Mouse (Mus musculus): Measurements from ENCODE around the gene Fam206a.

The Fam206a gene

DNA sequence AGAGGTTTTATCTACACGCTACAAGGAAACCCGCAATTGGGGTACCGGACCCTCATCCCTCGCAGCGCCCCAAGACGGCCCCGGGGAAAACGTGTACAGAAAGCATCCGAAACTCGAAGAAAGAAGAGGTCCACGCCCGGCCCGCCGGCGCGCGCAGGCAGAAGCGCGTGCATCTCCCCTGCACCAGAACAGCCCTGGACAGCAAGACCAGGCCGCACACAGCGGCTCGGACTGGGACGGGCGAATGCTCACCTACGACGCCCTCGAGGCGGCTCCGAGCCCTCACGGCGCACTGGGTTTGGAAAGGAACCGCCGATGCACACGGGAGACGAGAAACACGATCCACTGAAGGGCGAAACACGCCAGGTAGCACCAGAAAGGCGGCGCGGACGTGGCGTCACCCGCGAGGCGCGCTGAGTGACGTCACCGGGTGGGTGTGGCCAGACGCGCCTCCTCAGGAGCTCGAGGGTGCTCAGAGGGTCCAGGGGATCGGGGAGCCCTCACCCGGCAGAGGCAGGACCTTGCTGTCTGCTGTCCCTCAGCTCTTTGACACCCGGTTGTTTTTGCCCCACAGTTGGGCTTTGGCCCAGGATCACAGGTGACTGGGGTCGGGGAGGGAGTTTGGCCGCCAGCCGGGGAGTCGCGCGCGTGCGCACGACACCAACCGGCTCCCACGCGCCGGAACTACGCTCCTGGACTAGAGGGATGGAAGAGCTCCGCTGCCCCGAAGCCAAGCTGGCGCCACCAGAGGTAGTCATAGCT, at the start of gene Fam206a, which contains the start of gene Elp1:
Fam206a (plus strand) TSS at position 439 of the 762 bp plus-strand sequence.
Elp1 (minus strand) TSS at position 425 of the 762 bp plus-strand sequence.
- peak; percentile 98 for DNase-seq (ENCODE audit: extremely low read depth, insufficient read length, low spot score)

DNA sequence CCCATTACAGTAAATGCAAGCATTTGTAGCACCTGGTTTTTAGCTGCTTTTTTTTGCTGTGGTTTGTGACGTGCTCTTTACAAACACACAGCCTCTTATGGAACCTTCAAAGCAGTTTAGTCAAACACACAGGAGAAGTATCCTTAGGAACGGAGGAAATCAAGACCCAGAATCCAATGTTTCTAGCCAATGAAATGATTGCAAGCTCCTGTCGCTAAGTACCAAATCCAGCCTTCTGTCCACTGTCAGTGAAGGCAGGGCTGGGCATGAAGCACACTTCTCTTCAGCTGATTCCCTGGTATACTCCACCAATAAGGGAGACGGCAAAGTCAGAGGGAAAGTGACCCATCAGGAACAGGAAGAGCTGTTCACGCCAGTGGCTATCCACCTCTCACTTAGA, 46.1 kb upstream of the Fam206a start:
- no peak for DNase-seq (ENCODE audit: extremely low read depth, insufficient read length, low spot score)

DNA sequence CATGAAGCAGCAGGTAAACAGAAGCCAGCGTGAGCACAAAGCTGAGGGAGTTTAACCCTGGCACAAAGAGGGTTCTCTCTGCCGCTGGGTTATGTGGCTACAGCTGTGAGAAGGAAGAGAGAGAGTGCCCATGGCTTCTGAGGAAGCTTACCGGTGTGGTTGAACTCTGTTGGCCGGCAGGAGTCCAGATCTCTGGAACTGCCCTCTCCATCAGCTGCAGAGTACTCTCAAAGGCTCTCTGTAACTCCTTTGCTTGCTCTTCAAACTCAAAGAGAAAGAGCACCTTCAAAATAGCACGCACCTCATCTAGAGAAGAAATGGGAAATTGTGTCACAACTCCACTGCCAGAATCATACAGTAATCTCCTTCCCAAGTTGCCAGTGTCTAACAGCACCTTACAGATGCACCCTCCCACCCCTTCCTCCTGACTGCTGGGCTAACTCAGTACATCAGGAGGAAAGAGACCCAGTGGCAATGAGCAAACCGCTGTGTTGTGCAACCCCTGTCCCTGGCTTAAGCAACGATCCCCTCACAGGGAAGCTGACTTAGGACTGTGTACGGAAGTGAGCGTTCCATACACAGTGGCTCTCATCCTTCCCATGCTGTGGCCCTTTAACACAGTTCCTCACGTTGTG, 45.1 kb upstream of the Fam206a start:
- no peak for DNase-seq (ENCODE audit: extremely low read depth, insufficient read length, low spot score)

DNA sequence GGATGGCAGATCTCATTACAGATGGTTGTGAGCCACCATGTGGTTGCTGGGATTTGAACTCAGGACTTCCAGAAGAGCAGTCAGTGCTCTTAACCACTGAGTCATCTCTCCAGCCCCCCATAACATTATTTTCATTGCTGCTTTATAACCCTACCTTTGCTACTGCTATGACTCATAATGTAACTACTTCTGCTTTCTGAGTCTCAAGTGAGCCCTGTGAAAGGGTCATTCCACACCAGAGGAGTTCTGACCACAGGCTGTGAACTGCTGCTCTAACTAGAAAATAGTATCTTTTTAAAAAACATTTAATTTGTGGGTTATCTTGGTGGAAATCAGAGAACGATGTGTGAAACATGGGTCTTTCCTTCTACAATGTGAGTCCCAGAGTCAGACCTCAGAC, 44.5 kb upstream of the Fam206a start:
- no peak for DNase-seq (ENCODE audit: extremely low read depth, insufficient read length, low spot score)

DNA sequence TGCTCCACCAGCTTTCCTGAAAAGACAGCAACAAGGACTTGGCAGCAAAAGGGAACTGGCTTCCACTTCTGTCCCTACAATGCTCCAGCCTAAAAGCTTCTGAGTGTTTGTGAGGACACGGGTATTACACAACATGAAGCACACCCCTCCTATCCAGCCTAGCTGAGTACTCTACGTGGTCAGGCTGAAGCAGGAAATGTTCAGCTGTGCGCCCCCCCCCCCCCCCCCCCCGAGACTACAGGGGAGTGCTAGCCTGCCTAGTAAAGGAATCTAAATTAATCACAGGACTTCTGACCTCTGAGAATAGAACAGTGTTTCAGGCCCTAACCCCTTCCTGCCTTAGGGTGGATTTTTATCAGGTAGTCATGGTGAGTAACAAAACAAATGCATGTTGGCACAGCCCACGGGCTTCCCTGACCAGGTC, 34.3 kb upstream of the Fam206a start:
- DNase-seq (ENCODE audit: extremely low read depth, insufficient read length, low spot score) = no peak

DNA sequence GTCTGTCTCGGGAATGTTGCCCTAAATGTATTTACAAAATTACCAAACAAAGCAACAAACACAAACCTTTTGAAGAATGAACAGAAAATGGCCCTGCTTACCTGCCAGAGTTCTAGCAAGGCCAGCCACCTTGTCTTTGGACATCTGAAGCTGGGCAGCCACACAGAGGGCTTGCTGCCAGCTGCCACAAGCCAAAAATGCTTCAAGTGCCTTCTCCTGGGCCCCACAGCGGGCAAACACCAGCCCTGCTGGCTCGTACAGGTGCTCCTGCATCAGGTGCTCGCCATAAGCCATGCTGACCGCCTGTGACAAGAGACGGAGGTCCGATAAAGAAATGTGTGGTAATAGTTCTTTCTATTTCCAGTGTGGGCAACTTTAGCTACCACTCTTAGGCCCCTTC, 33.2 kb upstream of the Fam206a start:
- no peak for DNase-seq (ENCODE audit: extremely low read depth, insufficient read length, low spot score)

DNA sequence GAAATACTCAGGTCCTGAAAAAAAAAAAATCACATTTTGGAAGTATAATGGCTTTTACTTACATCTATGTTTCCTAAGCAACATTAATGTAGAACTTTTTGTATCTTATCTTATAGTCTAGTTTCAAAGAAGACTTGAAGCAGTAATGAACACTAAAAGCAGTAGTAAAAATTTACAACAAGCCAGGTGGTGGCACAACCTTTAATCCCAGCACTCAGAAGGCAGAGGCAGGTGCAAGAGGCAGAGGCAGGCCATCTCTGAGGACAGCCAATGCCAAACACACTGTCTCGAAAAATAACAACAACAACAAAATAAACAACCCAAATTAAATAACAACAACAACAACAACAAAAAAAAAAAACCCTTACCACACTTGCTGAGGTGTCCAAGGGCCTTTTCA, 31.1 kb upstream of the Fam206a start:
- DNase-seq (ENCODE audit: extremely low read depth, insufficient read length, low spot score) = no peak

DNA sequence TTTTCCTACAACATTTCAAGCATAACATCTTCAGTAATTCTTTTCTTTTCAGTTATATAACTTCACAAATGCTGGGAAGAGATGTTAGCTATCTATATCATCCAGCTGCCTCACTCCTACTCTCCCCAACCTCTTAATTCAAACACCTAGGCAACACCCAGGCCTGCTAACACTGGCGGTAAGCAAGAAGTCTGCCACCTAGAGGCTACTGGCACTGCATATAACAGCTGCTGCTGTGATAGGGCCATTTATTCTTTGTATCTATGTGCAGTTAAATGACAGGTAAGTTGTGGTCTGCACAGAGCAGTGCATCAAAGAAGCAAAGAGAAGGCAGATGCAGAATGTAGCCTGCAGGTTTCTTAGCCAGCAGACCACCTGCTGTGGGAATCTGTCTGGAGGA, 10.8 kb upstream of the Fam206a start:
- DNase-seq (ENCODE audit: extremely low read depth, insufficient read length, low spot score) = no peak

DNA sequence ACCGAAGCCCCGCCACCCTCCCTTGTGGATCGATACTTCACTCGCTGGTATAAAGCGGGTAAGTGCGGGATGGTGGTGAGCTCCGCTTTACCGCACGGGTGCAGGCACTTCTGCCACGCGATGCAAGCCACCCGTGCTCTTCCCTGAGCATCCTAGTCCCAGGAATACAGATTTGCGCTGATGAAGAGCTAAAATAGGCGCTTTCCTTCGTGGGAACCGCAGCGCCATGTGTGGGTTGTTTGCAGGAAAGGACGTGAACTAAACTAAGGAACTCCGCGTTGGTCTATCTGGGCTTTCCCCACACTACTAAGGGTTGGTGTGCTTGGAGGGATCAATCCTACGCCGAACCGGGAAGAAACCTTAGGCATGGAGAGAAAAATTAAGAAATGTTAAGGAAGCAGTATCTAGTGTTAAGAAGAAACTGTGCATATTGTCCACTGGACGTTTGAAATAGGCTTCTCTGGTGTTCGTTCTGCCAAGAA, 565 bp downstream of the Fam206a start:
- no peak for DNase-seq (ENCODE audit: extremely low read depth, insufficient read length, low spot score)

DNA sequence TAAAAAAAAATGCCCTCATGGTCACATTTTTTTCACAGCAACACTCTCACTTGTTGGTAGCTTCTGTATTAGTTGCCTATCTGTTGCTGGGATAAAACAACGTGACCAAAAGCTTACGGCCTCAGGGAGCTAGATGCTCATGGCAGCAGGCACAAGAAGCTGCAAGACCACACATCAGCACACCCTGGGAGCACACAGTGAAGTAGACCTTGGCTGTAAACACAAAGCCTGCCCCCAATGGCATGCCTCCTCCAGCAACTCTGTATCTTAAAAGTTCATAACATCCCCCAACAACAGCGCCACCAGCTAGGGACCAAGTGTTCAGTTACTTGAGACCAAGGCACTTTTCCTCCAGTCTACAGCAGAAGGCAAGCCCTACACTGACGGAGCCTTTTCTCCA, 6.9 kb downstream of the Fam206a start:
- no peak for DNase-seq (ENCODE audit: extremely low read depth, insufficient read length, low spot score)

DNA sequence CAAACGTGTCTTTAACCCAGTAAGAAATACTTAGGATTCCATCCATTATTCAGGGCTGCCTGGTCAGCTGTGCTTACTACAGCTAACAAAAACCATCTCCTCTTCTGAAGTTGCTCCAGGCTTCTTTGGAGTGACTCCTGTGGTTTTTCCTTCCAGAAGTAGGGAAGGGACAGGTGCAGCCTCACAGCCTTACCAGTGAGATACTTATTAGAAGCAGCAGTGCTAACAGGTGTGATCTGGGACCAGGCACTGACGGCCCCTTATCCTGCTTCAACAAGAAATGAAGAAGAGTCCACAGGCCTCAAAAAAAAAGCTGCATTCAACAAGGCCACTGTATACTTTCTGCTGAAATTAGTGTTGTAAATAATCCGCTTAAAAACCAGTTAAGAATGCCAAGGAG, 9.5 kb downstream of the Fam206a start:
- no peak for DNase-seq (ENCODE audit: extremely low read depth, insufficient read length, low spot score)

DNA sequence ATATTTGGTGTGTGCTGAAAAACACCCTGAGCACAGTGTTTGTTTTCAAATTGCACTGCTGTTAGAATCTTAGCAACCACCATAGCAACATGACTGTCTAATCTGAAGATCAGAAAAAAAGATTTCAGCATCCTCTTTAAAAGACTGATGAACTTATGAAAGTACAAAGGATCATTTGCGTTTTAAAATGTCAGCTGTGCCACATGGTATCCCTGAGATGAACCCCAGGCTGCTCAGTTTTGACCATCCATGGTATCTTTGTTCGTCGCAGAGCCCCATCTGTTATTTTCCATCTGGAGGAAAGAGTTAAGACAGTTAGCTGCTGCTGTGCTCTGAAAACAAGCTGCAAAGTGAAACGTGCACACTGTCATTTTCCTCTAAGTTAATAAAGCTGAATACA, 10.0 kb downstream of the Fam206a start:
- no peak for DNase-seq (ENCODE audit: extremely low read depth, insufficient read length, low spot score)

DNA sequence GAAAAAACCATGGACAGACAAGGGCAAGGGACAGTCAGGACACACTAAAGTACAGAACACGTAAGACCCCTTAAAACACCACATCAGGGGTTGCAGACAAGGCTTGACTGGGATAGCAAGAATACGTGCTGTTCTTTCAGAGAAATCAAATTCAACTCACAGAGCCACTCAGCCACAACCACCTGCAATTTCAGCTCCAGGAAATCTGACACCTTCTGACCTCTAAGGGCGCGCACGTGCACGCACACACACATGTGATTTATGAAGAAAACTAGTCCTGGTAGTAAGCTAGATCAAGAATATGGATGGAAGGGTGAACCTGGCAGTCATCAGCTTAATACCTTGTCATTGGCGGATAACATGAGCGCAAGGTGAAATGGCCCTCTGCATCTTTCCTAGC, 13.0 kb downstream of the Fam206a start:
- DNase-seq (ENCODE audit: extremely low read depth, insufficient read length, low spot score) = no peak

DNA sequence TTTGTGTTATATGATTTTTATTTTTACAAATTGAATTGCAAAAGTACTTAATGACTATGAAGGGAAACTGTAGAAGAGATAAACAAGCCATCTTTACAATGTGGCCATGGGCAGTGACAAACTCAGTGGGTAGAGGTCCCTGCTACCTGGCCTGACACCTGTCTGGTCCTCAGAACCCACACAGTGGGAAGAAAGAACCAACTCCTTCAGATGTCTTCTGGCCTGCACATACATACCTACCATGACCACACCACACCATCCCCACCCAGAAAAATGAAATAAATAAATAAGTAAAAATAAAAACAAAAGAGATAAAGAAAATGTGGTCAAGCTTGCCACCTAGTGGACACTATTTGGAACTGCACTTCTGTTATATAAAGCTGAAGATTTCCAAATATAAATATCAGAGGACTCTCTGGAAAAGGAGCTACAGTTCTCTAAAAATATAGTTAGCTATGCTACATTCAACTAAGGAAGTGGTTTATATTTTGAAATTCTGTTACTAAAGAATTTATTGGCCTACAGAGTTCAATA, 17.9 kb downstream of the Fam206a start:
- no peak for DNase-seq (ENCODE audit: extremely low read depth, insufficient read length, low spot score)

DNA sequence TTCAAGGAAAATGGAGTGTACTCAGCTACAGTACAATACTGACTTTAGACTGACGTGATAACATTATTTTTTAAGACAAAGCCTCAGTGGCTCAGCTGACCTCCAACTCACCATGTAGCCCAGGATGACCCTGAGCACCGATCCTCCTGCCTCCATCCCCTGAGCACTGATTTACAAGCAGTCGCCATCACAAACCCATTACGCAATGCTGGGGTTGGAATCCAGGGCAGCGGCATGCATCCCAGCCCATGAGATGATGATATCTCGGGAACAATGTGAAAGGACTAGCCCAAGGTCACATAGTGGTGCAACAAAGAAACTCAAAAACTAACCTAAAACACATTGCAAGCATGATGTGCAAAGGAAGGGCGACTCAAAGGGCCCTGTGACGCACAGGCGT, 22.1 kb downstream of the Fam206a start:
- DNase-seq (ENCODE audit: extremely low read depth, insufficient read length, low spot score) = no peak

DNA sequence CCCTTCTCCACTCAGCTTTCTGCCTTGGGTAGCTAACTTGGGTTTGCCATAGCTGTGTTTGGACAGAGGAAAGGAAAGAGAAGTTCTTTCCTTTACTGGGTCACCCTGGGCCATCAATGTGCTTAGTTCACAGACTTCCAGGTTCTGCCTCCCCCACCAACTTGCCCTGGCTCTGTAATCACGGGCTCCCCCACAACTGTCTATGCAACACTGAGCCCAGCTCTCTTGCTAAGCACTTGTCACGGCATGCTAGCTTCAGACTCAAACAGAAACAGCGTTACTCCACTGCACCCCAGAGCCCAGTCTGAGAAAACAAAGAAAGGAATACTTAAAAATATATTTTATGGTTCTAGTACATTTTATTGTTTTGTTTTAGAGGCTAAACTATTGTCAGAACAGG, 26.8 kb downstream of the Fam206a start:
- DNase-seq (ENCODE audit: extremely low read depth, insufficient read length, low spot score) = no peak

DNA sequence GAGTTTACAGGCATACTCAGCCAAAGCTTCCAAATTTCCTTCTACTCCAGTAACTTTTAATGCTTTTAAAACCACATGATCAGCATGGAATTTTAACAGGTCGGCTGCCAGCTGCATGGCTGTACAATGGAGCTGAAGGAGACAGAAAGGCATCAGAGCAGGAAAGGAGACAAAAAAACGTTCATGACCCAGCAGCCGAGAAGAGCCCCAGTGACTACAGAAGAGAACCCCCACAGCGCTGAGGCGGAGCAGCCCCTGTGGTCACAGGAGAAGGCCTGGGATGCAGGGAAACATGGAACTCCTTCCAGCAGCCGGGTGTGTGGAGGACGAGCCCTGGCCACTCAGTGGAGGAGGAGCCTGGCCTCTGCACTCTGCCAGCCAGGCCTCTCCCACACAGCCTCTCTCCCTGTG, 27.4 kb downstream of the Fam206a start:
- DNase-seq (ENCODE audit: extremely low read depth, insufficient read length, low spot score) = peak; percentile 83

DNA sequence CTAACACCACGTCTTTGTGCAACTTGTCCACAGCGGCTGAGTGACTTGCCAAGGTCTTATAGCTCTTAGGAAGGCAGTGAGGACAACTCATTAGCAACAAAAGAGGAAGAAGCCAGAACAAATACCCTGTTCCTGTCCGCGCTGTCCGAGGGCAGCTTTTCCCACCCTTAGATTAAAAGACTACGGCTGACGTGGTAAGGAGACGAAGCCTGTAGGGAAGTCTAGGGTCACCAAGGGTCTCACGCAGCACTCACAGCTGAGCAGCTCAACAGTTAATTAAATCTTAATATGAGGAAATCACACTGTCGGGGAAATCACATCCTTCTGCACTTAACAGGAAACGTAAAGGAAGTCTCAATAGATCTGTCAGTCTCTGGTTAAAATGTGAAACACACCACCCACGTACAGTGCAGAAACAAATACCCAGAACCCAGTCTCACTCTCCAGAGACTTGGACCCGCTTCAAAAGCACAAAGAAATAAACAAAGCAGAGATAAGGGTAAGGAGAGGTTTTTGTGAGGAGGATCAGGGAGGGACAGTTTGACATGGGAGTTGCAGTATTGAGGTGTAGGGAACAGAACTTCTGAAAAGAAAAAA, 29.0 kb downstream of the Fam206a start:
- DNase-seq (ENCODE audit: extremely low read depth, insufficient read length, low spot score) = no peak

DNA sequence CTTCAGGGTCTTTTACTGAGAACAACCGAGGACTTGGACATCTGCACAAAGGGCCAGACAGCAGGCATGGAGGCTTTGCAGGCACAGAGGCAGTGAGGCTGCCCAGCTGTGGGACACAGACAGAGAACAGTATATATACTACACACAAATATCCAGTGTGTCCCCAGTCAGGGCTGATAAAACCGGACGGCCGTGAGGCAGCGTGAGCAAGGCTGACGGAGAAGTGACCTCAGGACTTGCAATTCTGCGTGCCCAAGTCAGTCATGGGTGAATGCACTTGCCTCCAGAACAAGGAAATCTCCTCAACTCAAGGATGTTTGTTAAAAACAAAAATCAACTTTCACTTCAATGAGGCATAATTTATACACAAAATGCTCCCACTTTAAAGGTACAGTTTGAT, 29.9 kb downstream of the Fam206a start:
- no peak for DNase-seq (ENCODE audit: extremely low read depth, insufficient read length, low spot score)

DNA sequence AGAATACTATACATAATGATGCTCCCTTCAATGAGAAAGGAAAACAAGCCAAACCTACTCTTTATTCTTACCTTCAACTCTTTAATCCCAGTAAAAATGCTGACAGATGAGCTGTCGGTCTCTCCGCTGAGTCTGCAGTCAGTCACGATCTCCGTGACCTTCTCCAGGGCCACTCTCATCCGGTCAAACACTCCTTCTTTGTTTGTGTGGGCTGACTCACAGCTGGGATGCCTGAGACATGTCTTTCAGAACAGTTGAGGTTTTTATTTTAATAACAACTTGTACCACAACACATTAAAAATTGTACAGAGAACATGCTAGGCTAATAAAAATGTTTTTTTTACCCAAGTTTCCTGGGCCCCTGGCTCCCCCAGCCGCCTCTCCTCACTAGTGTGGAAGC, 35.5 kb downstream of the Fam206a start:
- peak; percentile 59 for DNase-seq (ENCODE audit: extremely low read depth, insufficient read length, low spot score)

DNA sequence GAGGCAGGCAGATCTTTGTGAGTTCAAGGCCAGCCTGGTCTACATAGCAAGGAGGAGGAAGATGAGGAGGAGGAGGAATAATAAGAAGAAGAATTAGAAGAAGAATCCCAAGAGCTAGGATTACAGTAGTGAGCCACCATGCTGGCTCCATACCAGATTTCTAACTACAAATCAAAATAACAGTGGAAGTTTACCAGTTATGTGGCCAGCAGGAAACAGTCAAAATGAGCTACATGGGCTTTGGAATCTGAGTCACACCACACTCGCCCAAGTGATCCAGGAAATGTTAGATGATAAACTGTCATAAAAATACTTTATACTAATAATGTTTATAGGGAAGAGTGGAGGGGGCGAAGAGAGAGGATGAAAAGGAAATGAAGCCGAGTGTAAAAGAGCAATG, 38.2 kb downstream of the Fam206a start:
- peak; percentile 68 for DNase-seq (ENCODE audit: extremely low read depth, insufficient read length, low spot score)

DNA sequence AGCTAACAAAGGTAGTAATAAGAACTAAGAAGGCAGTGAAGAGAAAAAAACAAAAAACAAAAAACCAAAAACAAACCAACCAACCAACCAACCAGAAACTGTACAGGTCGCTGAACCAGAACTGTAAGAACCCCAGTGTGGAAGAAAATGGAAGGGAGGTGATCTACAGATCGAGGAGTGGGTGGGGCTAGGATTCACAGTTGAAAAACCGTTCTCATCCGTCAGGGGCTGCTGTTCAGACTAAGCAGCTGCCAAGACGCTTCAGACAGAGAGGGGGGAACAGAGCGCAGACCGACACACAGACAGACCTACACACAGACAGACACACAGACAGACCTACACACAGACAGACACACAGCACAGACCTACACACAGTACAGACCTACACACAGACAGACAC, 40.4 kb downstream of the Fam206a start:
- DNase-seq (ENCODE audit: extremely low read depth, insufficient read length, low spot score) = no peak

Measured in 3134 (cell line).